Mouse (Mus musculus) liver, embryonic 15.5 days (tissue): ENCODE results near the gene Acacb. TPM values are rescaled to one million over a fixed set of nuclear protein-coding genes. Genes with fewer than 3 reads are reported as not detected.

Experiments used
- ATAC-seq: fragments of 200-750 bp; cut with Nextera tagmentation; 2 replicates; pipeline ENCODE4 v1.8.0; 2017; ENCODE audit warnings: moderate number of reproducible peaks, mild to moderate bottlenecking, moderate library complexity; ENCODE audit not compliant: insufficient read depth
- H3K27ac ChIP-seq: fragments of 300-500 bp; sonication (generic); replicated peaks from 2 replicates; pipeline ENCODE4 v1.5.1; 2015; ENCODE audit warnings: mild to moderate bottlenecking, inconsistent platforms
- H3K27me3 ChIP-seq: fragments of 300-500 bp; sonication (generic); 2 replicates; pipeline ENCODE4 v1.6.1; 2015; ENCODE audit warnings: mild to moderate bottlenecking, inconsistent platforms
- H3K36me3 ChIP-seq: fragments of 300-500 bp; sonication (generic); replicated peaks from 2 replicates; pipeline ENCODE4 v1.6.1; 2015; ENCODE audit warnings: moderate library complexity, mild to moderate bottlenecking, inconsistent platforms
- H3K4me1 ChIP-seq: fragments of 300-500 bp; sonication (generic); replicated peaks from 2 replicates; pipeline ENCODE4 v1.6.1; 2015; ENCODE audit warnings: inconsistent platforms
- H3K4me2 ChIP-seq: fragments of 300-500 bp; sonication (generic); 2 replicates; pipeline ENCODE4 v1.6.1; 2015; ENCODE audit warnings: moderate library complexity, mild to moderate bottlenecking, inconsistent platforms
- H3K4me3 ChIP-seq: fragments of 300-500 bp; sonication (generic); replicated peaks from 2 replicates; pipeline ENCODE4 v1.5.1; 2015; ENCODE audit warnings: mild to moderate bottlenecking, inconsistent platforms
- H3K9ac ChIP-seq: fragments of 300-500 bp; sonication (generic); 2 replicates; pipeline ENCODE4 v1.6.1; 2015; ENCODE audit warnings: moderate library complexity, mild to moderate bottlenecking, inconsistent platforms
- H3K9me3 ChIP-seq: fragments of 300-500 bp; sonication (generic); replicated peaks from 2 replicates; pipeline ENCODE4 v1.6.1; 2016; ENCODE audit warnings: inconsistent platforms
- WGBS: fragments of 180-500 bp; shearing (Covaris S2); methylation state at CpG from one replicate; pipeline ENCODE4 v1.1.7; 2015; ENCODE audit warnings: mixed read lengths; ENCODE audit not compliant: insufficient replicate concordance; 5-methylcytosine and 5-hydroxymethylcytosine counted together
- polyA plus RNA-seq: library from polyadenylated mRNA; unstranded; fragments of >200 nt; fragmentation: Nextera tagmentation; extraction: Ambion mirVana; gene quantifications from 2 replicates; pipeline ENCODE4 v1.2.1, GENCODE M21; 2015

Acacb gene
- polyA plus RNA-seq, 1 experiment from 2014 or later = 0.45 TPM

DNA sequence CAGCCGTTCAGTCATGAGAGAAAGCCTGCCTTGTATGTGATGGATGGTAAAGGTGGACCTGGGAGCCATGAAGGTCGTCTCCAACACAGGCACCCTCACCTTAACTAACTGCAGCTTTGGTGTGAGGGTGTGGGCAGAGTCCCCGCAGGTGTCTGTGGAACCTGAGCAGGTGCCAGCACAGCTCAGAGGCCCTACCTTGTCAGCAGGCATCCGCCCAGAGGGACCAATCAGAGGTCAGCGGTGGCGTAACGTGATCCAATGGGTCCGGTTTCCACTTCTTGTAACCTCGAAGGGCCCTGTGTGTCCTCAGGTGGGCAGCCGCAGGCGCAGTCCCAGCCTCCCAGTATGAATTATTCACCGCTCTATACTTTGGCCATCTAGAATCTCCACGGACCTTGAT lies 142.5 kb downstream of the Acacb start, which contains the start of gene Myo1h:
Gene Myo1h (plus strand): TSS at position 293 of the 400 bp plus-strand sequence.
- 31% methylated on average over 13 of the region's 13 CpGs for WGBS

GRCm38 (mm10) chr5:114290004-114290403 lies 143.7 kb downstream of the Acacb start:
- Histone ChIP-seq H3K4me2 (no peak overlapping the region), H3K4me1 (no peaks in the 10 kb centered on the region), H3K36me3 (no peaks in the 10 kb centered on the region), H3K4me3 (no peak overlapping the region), H3K27me3 (peaks cover 14% of the 10 kb centered on the region), H3K27ac (no peak overlapping the region), H3K9me3 (no peaks in the 10 kb centered on the region), H3K9ac (no peak overlapping the region)
- 58% methylated on average over 3 of the region's 3 CpGs for WGBS
- ATAC-seq = no peak

More for the DNA sequence above, 142.5 kb downstream of the Acacb start, which contains the start of gene Myo1h:
- Histone ChIP-seq H3K4me3 (no peak within 1 kb of the TSS), H3K4me1 (no peaks in the 10 kb centered on the region), H3K9ac (no peak within 1 kb of the TSS), H3K27ac (no peak within 1 kb of the TSS), H3K36me3 (no peaks in the 10 kb centered on the region), H3K27me3 (peaks cover 14% of the 10 kb centered on the region), H3K4me2 (no peak within 1 kb of the TSS), H3K9me3 (no peaks in the 10 kb centered on the region)
- ATAC-seq = no peak

GRCm38 (mm10) chr5:114296693-114297631 lies 150.6 kb downstream of the Acacb start:
- no peaks in the 10 kb centered on the region for H3K36me3 ChIP-seq
- 0 out of 2 replicates have a peak, but pooled peaks cover 5% of the 10 kb centered on the region for H3K27me3 ChIP-seq
- ATAC-seq = no peak
- no peaks in the 10 kb centered on the region for H3K9me3 ChIP-seq
- H3K4me1 ChIP-seq = 0 out of 2 replicates have a peak, but pooled peaks cover 5% of the 10 kb centered on the region
- H3K4me3 ChIP-seq = no peak overlapping the region
- H3K27ac ChIP-seq = no peak overlapping the region
- WGBS = 19% methylated on average over 22 of the region's 22 CpGs
- H3K9ac ChIP-seq = no peak overlapping the region
- peak overlapping the region; percentile 34 for H3K4me2 ChIP-seq

GRCm38 (mm10) chr5:114298212-114298894 lies 152.0 kb downstream of the Acacb start:
- 65% methylated on average over 18 of the region's 18 CpGs for WGBS
- no peak for ATAC-seq

DNA sequence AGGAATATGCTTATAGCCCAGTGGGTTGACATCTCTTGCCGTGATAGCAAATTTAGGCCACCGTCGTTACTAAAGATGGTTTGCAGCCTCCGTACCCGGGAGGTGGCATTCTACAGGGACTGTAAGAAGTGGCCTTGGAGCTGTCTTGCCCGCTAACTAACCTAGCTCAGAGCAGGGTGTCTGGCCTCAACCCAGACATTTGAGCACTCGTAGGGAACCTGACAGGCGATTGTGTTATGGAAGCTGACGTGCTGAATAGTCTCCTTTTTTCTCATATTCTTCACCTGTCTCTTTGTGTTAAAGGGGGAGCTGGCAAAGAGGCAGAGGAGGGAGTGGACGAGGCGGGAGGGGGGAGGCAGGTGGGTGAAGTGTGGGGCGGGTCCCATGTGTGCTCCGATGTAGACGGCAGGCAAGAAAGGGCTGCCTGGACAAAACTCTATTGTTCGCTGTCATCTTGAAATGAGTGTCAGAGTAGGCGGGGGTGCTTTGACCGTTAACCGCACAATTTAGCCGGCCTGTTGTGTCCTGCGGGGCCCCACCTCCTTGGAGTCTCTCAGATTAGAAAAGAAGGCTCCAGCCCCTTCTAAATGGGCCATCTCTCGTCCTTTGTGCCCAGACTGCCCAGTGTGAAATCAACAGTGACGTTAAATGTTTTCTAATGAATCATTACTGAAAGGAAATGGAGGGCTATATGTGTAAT lies 153.0 kb downstream of the Acacb start:
- H3K27me3 ChIP-seq = peaks cover 19% of the 10 kb centered on the region
- no peak overlapping the region for H3K4me2 ChIP-seq
- no peak overlapping the region for H3K9ac ChIP-seq
- H3K4me1 ChIP-seq = 0 out of 2 replicates have a peak, but pooled peaks cover 5% of the 10 kb centered on the region
- no peaks in the 10 kb centered on the region for H3K36me3 ChIP-seq
- WGBS = 71% methylated on average over 22 of the region's 22 CpGs
- ATAC-seq = no peak
- H3K9me3 ChIP-seq = no peaks in the 10 kb centered on the region
- H3K27ac ChIP-seq = no peak overlapping the region
- no peak overlapping the region for H3K4me3 ChIP-seq

More at GRCm38 (mm10) chr5:114298212-114298894, 152.0 kb downstream of the Acacb start:
- Histone ChIP-seq H3K4me3 (no peak overlapping the region), H3K27ac (no peak overlapping the region), H3K9ac (no peak overlapping the region), H3K4me2 (no peak overlapping the region), H3K36me3 (no peaks in the 10 kb centered on the region), H3K27me3 (peaks cover 13% of the 10 kb centered on the region; the same call in 1 of the 2 replicates), H3K9me3 (no peaks in the 10 kb centered on the region), H3K4me1 (0 out of 2 replicates have a peak, but pooled peaks cover 5% of the 10 kb centered on the region)

DNA sequence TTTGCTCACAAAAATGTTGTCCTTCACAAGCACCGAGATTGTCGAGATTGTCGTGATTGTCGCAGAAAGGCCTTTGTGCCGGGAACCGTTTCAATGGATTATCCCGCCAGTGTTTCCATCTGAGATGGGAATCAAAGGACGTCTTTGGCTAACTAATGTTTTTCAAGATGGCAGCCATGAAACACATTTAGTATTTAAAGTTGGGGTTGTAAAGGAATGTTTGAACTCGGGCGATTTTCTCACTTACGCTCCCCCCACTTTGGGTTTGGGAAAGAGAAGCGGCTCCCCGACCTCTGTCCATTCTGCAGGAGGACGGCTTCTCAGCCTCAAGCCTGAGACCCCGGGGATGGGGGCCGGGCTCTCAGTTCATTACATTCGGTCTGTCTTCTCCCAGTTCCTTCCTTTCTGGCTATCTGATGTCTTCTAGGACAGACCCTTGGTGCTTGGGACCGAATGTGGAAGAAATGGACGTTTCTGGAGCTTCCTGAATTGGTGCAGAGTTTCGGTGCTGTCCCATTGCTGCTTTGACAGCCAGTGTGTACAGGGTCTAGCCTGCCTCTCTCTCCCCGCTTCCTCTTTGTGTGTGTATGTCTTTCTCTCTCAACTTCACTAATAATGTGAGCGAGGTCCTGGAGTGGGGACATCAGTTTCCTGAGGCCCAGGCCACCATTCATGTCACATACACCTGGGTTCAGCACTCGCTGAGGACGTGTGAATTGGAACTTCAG lies 153.7 kb downstream of the Acacb start:
- H3K4me2 ChIP-seq = no peak overlapping the region
- ATAC-seq = no peak
- WGBS = 66% methylated on average over 24 of the region's 24 CpGs
- no peak overlapping the region for H3K4me3 ChIP-seq
- H3K36me3 ChIP-seq = no peaks in the 10 kb centered on the region
- H3K9me3 ChIP-seq = no peaks in the 10 kb centered on the region
- H3K4me1 ChIP-seq = 0 out of 2 replicates have a peak, but pooled peaks cover 5% of the 10 kb centered on the region
- H3K9ac ChIP-seq = no peak overlapping the region
- H3K27me3 ChIP-seq = peaks cover 19% of the 10 kb centered on the region
- H3K27ac ChIP-seq = no peak overlapping the region

Other genes starting within 250 kb of the Acacb start
- gene Coro1c, start 237.8 kb upstream of the Acacb start, polyA plus RNA-seq = 38.6 and 43.4 TPM in 2 replicates
- gene Ssh1, start 152.6 kb upstream of the Acacb start, polyA plus RNA-seq = 6.6 and 7.4 TPM in 2 replicates
- gene Dao, start 142.8 kb upstream of the Acacb start, polyA plus RNA-seq = not detected in 2 replicates
- 2.8 and 3.2 TPM in 2 replicates for gene Usp30, start 81.1 kb upstream of the Acacb start, polyA plus RNA-seq
- not detected in 2 replicates for gene Svop, start 55.0 kb upstream of the Acacb start, polyA plus RNA-seq
- gene Alkbh2, start 18.3 kb upstream of the Acacb start, polyA plus RNA-seq = 3.1 and 4.1 TPM in 2 replicates
- 18.2 and 19.0 TPM in 2 replicates for gene Ung, start 16.1 kb upstream of the Acacb start, polyA plus RNA-seq
- not detected in 2 replicates for gene Foxn4, start 127.3 kb downstream of the Acacb start, polyA plus RNA-seq
- gene Myo1h, start 142.6 kb downstream of the Acacb start, polyA plus RNA-seq = 0.40 and 0.62 TPM in 2 replicates
- gene Kctd10, start 234.0 kb downstream of the Acacb start, polyA plus RNA-seq = 21.1 and 22.6 TPM in 2 replicates
- 17.1 and 18.4 TPM in 2 replicates for gene Ube3b, start 234.1 kb downstream of the Acacb start, polyA plus RNA-seq